ENCODE assay signal across 10 mouse cellular contexts in the genomic region with DNA sequence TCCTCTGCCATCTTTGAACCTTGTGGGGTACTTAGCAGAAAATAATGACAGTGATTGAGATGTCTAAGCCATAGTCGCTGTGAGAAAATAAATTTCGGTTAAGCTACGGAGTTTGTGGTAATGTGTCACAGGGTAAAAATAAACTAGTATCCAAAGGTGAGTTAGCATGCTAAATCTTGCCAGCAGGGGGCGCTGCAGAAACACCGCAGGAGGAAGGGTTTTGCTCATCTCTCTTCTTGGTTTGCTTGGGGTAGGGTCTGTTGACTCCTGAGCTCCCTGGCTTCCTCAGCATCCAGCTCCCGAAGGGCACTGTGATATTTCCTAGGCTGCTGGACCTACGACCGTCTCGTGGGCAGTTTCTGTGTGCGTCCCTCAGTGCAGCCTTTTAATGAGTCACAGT. TPM values are rescaled to one million over a fixed set of nuclear protein-coding genes. Genes with fewer than 3 reads are reported as not detected.
DNase-seq lines count a peak whose midpoint lies in the region; ATAC-seq and TF ChIP-seq lines count a peak whose summit lies in the region.
"Had no signal": no experiment of that assay in that cellular context is flagged by ENCODE, and none has a peak within 500 bp of the region (broad histone marks: within the 10 kb centered on the region; RNA-seq: fewer than 3 reads in every experiment).

No protein-coding gene starts in this region.

- WGBS in liver, adult 2 months: 53% methylated on average over 10 of the region's 10 CpGs
- WGBS in liver, embryonic 12.5 days (ENCODE audit: insufficient replicate concordance): 49% methylated on average over 10 of the region's 10 CpGs
- WGBS in liver, postnatal 0 days (ENCODE audit: insufficient replicate concordance): 49% methylated on average over 10 of the region's 10 CpGs

- H3K79me2 ChIP-seq in liver, adult 2 months (ENCODE audit: control insufficient read depth, insufficient read depth, low read length): no peaks in the 10 kb centered on the region

- TF ChIP-seq CTCF in liver, adult 2 months (IDR thresholded peaks at IDR 0.05; ENCODE audit: low read depth, low read length): peak; percentile 73
- peak; percentile 93 for TF ChIP-seq CTCF in bone marrow macrophage, adult 2 months (IDR thresholded peaks at IDR 0.05; ENCODE audit: low read depth, low read length)
- TF ChIP-seq CTCF in liver, postnatal 0 days (IDR thresholded peaks at IDR 0.05; ENCODE audit: low read depth): peak; percentile 81
- TF ChIP-seq CTCF in testis, adult 2 months (IDR thresholded peaks at IDR 0.05; ENCODE audit: control insufficient read depth, insufficient read depth, insufficient replicate concordance, low read depth, low read length): peak; percentile 76; the same call in 1 of the 2 replicates

- no peaks in the 10 kb centered on the region for H3K9me3 ChIP-seq in liver, embryonic 12.5 days (replicated peaks)
- no peaks in the 10 kb centered on the region for H3K9me3 ChIP-seq in liver, postnatal 0 days (ENCODE audit: low read length)
- H3K9me3 ChIP-seq: heart, embryonic 15.5 days had no signal

- H3K4me2 ChIP-seq in liver, embryonic 12.5 days: no peak overlapping the region
- no peak overlapping the region for H3K4me2 ChIP-seq in liver, postnatal 0 days (ENCODE audit: low read depth, low read length)
- H3K4me2 ChIP-seq: heart, embryonic 15.5 days had no signal

- DNase-seq in cerebellum, postnatal 10 days: peak; percentile 47 to 56
- no peak for DNase-seq in cerebellum, adult 8-10 months
- DNase-seq in liver, adult 2 months (ENCODE audit: extremely low read depth, low read depth, low spot score): peak; percentile 29
- DNase-seq in liver, postnatal 0 days: peak; percentile 71
- DNase-seq in cerebellum, adult 11-12 months: no peak

- no peaks in the 10 kb centered on the region for H3K36me3 ChIP-seq in liver, adult 2 months (ENCODE audit: control insufficient read depth, insufficient read depth, low read length)
- H3K36me3 ChIP-seq in liver, embryonic 12.5 days: no peaks in the 10 kb centered on the region
- no peaks in the 10 kb centered on the region for H3K36me3 ChIP-seq in liver, postnatal 0 days (replicated peaks; ENCODE audit: insufficient read depth, low read length)
- H3K36me3 ChIP-seq in testis, adult 2 months (ENCODE audit: control insufficient read depth, insufficient read depth, low read length): no peaks in the 10 kb centered on the region
- H3K36me3 ChIP-seq: heart, embryonic 15.5 days had no signal

- no peak for TF ChIP-seq EP300 in liver, postnatal 0 days (IDR thresholded peaks at IDR 0.05; ENCODE audit: low read depth)

- no peak overlapping the region for H3K9ac ChIP-seq in liver, adult 2 months (ENCODE audit: low read depth, low read length)
- no peak overlapping the region for H3K9ac ChIP-seq in liver, embryonic 12.5 days
- H3K9ac ChIP-seq in liver, postnatal 0 days (replicated peaks): no peak overlapping the region
- H3K9ac ChIP-seq: heart, embryonic 15.5 days had no signal

- H3K4me1 ChIP-seq in liver, adult 2 months (ENCODE audit: control insufficient read depth, insufficient read depth, low read length): no peaks in the 10 kb centered on the region
- no peaks in the 10 kb centered on the region for H3K4me1 ChIP-seq in liver, embryonic 12.5 days
- no peaks in the 10 kb centered on the region for H3K4me1 ChIP-seq in bone marrow macrophage, adult 2 months (ENCODE audit: control insufficient read depth, insufficient read depth, low read length)
- H3K4me1 ChIP-seq in liver, postnatal 0 days (ENCODE audit: insufficient read depth): no peaks in the 10 kb centered on the region
- H3K4me1 ChIP-seq in testis, adult 2 months (ENCODE audit: control insufficient read depth, insufficient read depth, low read length): peaks cover 2% of the 10 kb centered on the region; the same call in 1 of the 2 replicates
- H3K4me1 ChIP-seq: heart, embryonic 15.5 days had no signal

- no peak overlapping the region for H3K27ac ChIP-seq in liver, adult 2 months (replicated peaks; ENCODE audit: insufficient read depth, low read depth, low read length)
- no peak overlapping the region for H3K27ac ChIP-seq in liver, embryonic 12.5 days
- no peak overlapping the region for H3K27ac ChIP-seq in bone marrow macrophage, adult 2 months (ENCODE audit: insufficient read depth, low read depth, low read length)
- H3K27ac ChIP-seq in liver, postnatal 0 days (ENCODE audit: low read depth): no peak overlapping the region
- H3K27ac ChIP-seq in testis, adult 2 months (ENCODE audit: control insufficient read depth, insufficient read depth, low read depth, low read length): no peak overlapping the region
- H3K27ac ChIP-seq: heart, embryonic 15.5 days had no signal

- no peak for ATAC-seq in liver, embryonic 12.5 days
- no peak for ATAC-seq in liver, postnatal 0 days

- TF ChIP-seq POLR2A in liver, adult 2 months (IDR thresholded peaks at IDR 0.05; ENCODE audit: extremely low read depth, insufficient read depth, low read length): no peak
- TF ChIP-seq POLR2A in bone marrow macrophage, adult 2 months (IDR thresholded peaks at IDR 0.05; ENCODE audit: borderline replicate concordance, low read depth, low read length): no peak
- no peak for TF ChIP-seq POLR2A in testis, adult 2 months (IDR thresholded peaks at IDR 0.05; ENCODE audit: control insufficient read depth, low read depth, low read length)

- no peak overlapping the region for H3K4me3 ChIP-seq in liver, adult 2 months (ENCODE audit: insufficient read depth, low read depth, low read length)
- no peak overlapping the region for H3K4me3 ChIP-seq in liver, embryonic 12.5 days
- H3K4me3 ChIP-seq in bone marrow macrophage, adult 2 months (ENCODE audit: insufficient read depth, low read length): no peak overlapping the region
- H3K4me3 ChIP-seq in liver, postnatal 0 days (ENCODE audit: low read depth, low read length): no peak overlapping the region
- no peak overlapping the region for H3K4me3 ChIP-seq in testis, adult 2 months (ENCODE audit: control insufficient read depth, low read depth, low read length)
- H3K4me3 ChIP-seq: heart, embryonic 15.5 days; myocyte had no signal

- H3K27me3 ChIP-seq in liver, adult 2 months (ENCODE audit: control insufficient read depth, insufficient read depth, low read length): no peaks in the 10 kb centered on the region
- 0 out of 2 replicates have a peak, but pooled peaks cover 7% of the 10 kb centered on the region for H3K27me3 ChIP-seq in liver, embryonic 12.5 days (replicated peaks)
- H3K27me3 ChIP-seq in liver, postnatal 0 days (ENCODE audit: insufficient read depth, low read length): no peaks in the 10 kb centered on the region
- no peaks in the 10 kb centered on the region for H3K27me3 ChIP-seq in testis, adult 2 months (ENCODE audit: control insufficient read depth, insufficient read depth, low read length)
- H3K27me3 ChIP-seq: heart, embryonic 15.5 days had no signal

RNA-seq across cellular contexts. Expression of gene Bloc1s6, which starts 12.7 kb away (rescaled TPM):
- total RNA-seq in liver, adult 2 months (2014; rRNA removed): 7.7 and 8.5 TPM in 2 replicates
- 11.1 and 17.2 TPM in 2 replicates for polyA plus RNA-seq in liver, adult 2 months (2012; rRNA removed)
- polyA plus RNA-seq in liver, embryonic 12.5 days (2016; fragmentation: Nextera tagmentation; extraction: Ambion mirVana): 23.2 and 24.2 TPM in 2 replicates
- polyA plus RNA-seq in bone marrow macrophage, adult 2 months (2012; ENCODE audit: insufficient read depth, insufficient read length, missing spikeins): 48.0 and 48.8 TPM in 2 replicates
- 12.6 and 13.4 TPM in 2 replicates for polyA plus RNA-seq in liver, postnatal 0 days (2015; fragmentation: Nextera tagmentation; extraction: Ambion mirVana)
- 21.8 and 36.7 TPM in 2 replicates for polyA plus RNA-seq in testis, adult 2 months (2012; rRNA removed)

RNA-seq across cellular contexts. Expression of gene Slc30a4, which starts 23.1 kb away (rescaled TPM):
- total RNA-seq in liver, adult 2 months (2014; rRNA removed): 8.5 and 8.8 TPM in 2 replicates
- 2.3 and 2.4 TPM in 2 replicates for polyA plus RNA-seq in liver, adult 2 months (2012; rRNA removed)
- 1.8 and 2.4 TPM in 2 replicates for polyA plus RNA-seq in liver, embryonic 12.5 days (2016; fragmentation: Nextera tagmentation; extraction: Ambion mirVana)
- polyA plus RNA-seq in bone marrow macrophage, adult 2 months (2012; ENCODE audit: insufficient read depth, insufficient read length, missing spikeins): 6.6 and 7.7 TPM in 2 replicates
- 1.6 and 1.7 TPM in 2 replicates for polyA plus RNA-seq in liver, postnatal 0 days (2015; fragmentation: Nextera tagmentation; extraction: Ambion mirVana)
- 34.9 and 39.5 TPM in 2 replicates for polyA plus RNA-seq in testis, adult 2 months (2012; rRNA removed)

RNA-seq across cellular contexts. Expression of gene Sqor, which starts 39.4 kb away (rescaled TPM):
- total RNA-seq in liver, adult 2 months (2014; rRNA removed): 332 and 378 TPM in 2 replicates
- 162 and 165 TPM in 2 replicates for polyA plus RNA-seq in liver, adult 2 months (2012; rRNA removed)
- 2.8 and 3.9 TPM in 2 replicates for polyA plus RNA-seq in liver, embryonic 12.5 days (2016; fragmentation: Nextera tagmentation; extraction: Ambion mirVana)
- polyA plus RNA-seq in bone marrow macrophage, adult 2 months (2012; ENCODE audit: insufficient read depth, insufficient read length, missing spikeins): 111 and 118 TPM in 2 replicates
- 14.6 and 15.4 TPM in 2 replicates for polyA plus RNA-seq in liver, postnatal 0 days (2015; fragmentation: Nextera tagmentation; extraction: Ambion mirVana)
- polyA plus RNA-seq in testis, adult 2 months (2012; rRNA removed): 324 and 336 TPM in 2 replicates

Comparison
In these comparisons a context has a peak if more than half of its experiments do, and no peak if none do; other contexts are left out.
1. DNase-seq: peak in cerebellum, postnatal 10 days (2 of 2), liver, adult 2 months (single experiment) and liver, postnatal 0 days (single experiment); none in cerebellum, adult 8-10 months (single experiment) and cerebellum, adult 11-12 months (single experiment).
2. Peak in every context shown above with its lines, with median percentiles within 50 percentile points of each other: CTCF ChIP-seq.